Mouse (Mus musculus) liver, adult 2 months (tissue): ENCODE data around the gene Myom1.

Experiments
- CTCF ChIP-seq: fragments of 200-500 bp; IDR thresholded peaks from 2 replicates; pipeline ENCODE4 v1.5.1; 2011; ENCODE audit warnings: low read depth, low read length, control low read depth
- POLR2A ChIP-seq: fragments of 200-500 bp; IDR thresholded peaks from 2 replicates; pipeline ENCODE4 v1.6.1; 2011; ENCODE audit warnings: low read length, control low read depth; ENCODE audit not compliant: insufficient read depth; ENCODE audit errors: extremely low read depth

DNA sequence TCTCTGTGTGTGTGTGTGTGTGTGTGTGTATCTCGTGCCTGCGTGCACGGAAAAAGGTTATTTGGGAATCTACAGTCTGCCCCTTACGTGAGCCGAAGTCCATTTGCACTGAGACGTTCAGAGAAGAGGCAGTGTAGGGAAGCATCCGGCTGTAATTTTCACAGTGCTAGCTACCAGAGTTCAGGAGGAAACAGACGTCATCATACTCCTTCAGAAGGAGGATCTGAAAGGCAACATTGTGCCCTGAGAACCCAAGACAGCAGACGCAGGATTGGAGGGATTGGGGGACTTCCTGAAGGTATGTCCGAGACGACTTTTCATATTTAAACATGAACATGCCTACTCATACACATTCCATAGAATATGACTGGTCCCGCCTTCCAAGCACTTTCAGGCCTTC is 34.8 kb upstream of the Myom1 start:
- TF ChIP-seq POLR2A: no peak
- no peak for TF ChIP-seq CTCF
